Mouse (Mus musculus) left cerebral cortex, adult 11 months (tissue): Measurements from ENCODE around the gene Nmb.

ENCODE experiments used
- DNase-seq: peaks from one replicate; pipeline ENCODE4 v3.0.0; 2022; ENCODE audit warnings: low spot score

Nmb gene

DNA sequence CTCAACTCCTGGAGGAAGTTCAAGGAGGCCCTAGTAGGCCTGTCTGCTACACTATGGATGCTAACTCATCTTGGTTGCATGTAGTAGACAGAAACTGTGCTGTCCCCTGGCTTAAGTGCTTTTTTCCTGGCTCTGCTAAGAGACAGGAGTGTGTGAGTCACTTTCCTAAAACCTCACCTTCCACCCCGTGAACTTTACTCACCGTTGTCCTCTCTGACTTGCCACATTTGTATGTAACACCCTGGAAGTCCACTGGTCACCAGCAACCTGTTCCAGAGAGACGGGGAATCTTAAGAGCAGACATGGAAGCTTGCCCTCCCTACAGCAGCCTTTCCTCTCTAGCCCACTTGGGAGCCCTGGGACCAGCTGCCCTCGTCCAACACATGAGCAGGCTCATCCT is 7.2 kb downstream of the Nmb start:
- DNase-seq, result no peak

DNA sequence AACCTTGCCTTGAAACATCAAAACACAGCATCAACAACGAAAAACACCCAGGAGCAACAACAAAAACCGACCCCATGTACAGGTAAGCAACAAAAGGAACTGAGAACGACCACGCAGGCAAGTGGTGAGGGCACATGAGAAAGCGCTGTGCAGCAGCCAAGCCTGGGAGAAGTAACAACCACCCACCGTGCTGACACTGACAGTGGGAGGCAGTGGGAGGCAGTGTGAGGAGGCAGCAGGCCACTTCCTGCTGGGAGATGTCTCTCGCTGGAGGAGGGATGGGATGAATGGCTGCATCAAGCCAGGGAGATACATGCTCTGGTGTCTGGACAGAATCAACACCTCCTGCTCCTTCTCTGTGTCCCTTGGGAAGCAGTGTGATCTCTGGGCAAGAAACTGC is 7.7 kb downstream of the Nmb start:
- no peak for DNase-seq

DNA sequence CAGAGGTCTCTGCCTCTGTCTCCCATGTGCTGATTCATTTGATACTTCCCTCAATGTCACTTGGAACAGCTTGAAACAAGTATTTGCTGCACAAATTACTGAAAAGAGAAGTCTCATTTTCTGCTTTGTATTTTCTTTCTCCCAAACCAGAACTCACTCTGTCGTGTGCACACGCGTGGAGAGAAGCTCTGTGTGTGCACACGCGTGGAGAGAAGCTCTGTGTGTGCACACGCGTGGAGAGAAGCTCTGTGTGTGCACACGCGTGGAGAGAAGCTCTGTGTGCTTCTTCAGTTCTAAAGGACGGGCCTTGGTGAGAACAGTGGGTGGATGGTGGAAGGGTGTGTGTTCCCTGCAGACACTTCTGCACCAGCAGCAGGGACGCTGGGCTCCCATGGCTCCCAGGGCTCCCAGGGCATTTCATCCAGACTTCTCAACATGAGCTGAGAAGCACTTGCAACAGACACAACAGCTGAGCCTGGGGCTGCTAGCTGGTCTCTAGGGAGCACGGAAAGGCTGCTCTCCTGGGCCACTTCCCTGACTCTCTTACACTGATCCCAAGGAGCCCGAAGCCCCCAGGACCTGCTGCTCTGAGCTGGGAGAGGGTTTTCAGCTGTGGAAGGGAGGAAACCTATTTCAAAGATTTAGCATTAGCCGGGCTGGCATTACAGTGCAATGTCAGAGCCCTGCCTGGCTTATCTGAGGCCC is 9.9 kb downstream of the Nmb start:
- no peak for DNase-seq

DNA sequence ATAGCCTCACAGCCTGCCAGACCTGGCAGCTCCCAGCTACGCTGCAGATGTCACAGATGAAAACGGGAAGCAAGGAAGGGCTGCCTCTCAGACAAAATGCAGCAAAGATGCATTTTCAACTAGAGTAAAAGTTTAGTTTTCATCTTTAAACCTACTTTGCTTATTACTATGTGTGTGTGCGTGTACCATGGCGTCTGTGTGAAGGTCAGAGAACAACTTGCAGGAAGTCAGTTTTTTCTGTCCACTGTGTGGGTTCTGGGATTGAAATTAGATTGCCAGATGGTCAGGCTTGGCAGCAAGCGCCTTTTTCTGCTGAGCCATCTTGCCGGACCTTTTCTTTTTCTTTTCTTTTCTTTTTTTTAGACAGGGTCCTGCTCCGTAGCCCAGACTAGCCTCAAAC is 10.7 kb downstream of the Nmb start:
- no peak for DNase-seq

DNA sequence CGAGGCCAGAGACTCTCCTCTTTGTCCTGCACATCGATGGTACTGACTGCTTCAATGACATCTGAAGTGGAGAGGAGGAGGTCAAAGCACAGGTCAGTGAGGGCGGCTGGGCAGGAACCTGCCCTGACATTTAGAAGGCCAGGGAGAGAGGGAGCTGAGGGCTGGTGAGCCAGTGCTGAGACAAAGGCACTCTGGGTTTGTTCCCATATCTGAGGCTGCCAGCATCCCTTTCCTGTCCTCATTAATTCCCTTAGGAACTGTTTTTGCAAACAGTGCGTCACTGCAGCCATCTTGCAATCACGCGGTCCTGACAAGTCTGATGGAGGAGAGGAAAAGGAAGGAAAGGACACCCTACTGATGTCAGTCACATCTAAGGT is 11.1 kb downstream of the Nmb start:
- DNase-seq, result no peak

DNA sequence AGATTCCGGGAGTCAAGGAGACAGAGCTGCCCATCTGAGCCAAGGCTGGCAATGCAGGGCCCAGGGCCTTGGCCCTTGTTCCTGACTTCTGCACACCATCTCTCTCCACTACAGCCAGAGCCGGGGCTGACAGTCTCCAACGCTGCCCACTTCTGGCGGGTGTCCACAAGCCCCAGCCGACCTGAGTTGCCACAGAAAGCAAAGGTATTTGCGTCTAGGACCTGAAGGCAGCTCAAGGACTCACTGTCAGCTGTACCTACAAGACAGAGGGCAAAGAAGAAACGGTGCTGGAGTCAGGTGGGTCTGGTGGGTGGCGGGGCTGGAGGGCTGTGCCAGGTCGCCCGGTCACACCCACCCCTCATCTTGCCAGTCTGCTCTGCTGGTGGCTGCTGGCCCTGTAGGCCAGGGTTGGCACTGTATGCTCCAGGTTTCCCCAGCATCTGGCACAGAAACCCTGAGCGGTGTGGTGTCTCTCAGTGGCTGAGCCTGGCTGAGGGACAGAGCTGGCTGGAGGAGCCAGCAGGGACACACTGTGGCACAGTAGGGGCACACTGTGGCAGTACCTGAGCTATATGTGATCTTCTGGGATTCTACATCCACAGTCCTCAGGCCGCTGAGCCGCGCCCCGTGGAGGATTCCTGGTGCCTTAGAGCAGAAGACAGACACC is 11.7 kb downstream of the Nmb start:
- DNase-seq, result no peak

DNA sequence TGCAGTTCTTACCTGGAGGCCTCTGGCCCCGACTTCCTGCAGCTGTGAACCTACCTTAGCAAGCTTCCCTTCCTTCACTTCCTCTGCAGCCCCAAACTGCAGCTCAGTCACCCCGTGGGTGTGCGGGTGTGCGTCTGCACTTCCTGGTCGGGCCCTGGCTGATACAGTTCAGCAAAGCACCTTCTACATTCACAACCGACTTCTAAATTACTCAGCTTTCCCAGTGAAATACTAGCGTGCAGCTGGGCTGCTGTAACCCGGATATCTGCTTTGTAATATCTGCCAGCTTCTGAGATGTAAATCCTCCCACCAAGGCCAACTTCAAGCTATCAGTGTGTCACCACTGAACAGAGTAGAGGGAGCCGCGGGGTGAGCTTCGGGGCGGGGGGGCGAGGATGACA is 15.0 kb downstream of the Nmb start:
- no peak for DNase-seq

DNA sequence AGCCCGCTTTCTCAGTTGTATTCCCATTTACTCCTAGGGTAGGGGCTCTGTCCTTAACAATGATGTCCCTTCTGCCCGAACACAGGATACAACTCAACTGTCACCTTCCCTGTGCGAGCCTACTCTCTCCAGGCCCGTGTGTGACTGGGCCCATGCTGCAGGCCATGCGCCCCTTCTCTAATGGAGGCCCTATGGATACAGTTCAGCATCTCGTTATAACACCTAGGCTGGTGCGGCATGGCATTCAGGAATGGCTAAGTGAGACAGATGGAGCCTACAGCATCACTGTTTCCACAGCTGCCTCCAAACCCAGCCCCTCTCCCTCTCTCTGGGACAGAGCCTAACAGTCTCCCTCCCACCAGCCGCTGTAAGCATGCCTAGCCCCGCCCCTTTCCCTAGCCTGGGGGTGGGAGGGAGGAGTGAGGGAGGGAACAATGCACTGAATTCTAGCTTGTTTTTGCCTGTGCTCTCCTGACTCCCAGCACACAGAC is 15.8 kb downstream of the Nmb start:
- DNase-seq, result no peak

DNA sequence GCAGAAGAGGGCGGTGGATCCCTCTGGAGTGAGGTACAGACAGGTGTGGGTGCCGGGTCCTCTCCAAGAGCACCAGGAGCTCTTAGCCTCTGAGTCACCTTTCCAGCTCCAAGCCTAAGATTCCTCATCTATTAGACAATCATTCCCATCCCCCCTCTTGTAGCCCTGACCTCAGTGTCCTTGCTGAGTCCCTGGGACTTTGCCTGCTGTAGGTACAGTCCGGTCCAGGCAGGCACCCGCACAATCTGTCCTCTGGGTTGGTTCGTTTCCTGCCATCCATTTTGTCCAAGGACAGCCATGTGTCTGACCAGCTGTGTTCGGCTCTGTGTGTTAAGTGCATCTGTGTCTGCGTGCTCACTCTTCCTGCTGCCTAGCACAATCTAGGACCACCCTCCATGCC is 16.3 kb downstream of the Nmb start:
- no peak for DNase-seq

DNA sequence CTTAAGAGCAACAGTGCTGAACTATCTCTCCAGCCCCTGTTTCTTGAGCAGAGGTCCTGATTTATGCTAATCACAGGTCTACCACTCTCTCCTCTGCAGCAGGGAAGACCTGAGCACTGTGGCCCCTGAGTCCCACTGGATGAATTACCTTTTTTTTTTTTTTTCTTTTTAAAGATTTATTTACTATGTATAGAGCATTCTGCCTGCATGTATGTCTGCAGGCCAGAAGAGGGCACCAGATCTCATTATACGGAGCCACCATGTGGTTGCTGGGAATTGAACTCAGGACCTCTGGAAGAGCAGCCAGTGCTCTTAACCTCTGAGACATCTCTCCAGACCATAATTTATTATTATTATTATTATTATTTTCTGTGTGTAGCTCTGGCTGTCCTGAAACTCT is 19.2 kb downstream of the Nmb start:
- DNase-seq, result no peak

DNA sequence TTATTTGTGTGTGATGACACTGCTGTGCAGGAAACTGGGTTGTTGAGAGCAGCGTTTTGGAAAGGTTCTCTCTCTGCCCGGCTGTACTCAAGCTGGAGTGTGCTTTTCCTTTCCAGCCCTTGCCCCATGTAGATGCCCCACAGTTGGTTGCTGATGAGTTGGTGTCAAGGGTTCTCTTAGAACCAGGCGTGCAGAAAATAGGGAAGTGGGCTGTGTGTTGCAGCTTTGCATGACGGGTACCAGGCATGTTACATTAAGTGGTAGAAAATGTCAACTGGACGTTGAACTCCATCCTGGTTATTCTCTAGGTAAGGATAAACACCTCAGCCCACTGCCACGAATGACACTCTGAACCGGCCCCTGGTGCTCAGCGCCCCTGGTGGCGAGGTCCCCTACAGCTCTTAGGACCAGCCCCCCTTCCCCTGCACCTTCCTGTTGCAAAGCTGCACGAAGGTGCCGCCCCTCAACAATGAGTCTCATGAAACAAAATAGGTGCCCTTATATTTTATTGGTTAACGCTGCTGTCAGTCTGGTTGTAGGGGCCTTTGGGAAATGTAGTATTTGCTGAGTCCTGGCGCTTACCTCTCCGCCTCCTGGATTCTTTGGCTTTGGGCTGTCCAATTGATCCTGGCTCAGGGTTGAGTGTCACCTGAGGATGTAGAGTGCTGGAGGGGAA is 21.9 kb downstream of the Nmb start:
- DNase-seq, result peak; percentile 79

DNA sequence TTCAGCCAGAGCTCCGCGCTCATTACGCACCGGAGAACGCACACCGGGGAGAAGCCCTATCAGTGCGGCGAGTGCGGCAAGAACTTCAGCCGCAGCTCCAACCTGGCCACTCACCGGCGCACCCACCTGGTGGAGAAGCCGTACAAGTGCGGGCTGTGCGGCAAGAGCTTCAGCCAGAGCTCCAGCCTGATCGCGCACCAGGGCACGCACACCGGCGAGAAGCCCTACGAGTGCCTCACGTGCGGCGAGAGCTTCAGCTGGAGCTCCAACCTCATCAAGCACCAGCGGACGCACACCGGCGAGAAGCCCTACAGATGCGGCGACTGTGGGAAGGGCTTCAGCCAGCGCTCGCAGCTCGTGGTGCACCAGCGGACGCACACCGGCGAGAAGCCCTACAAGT is 29.1 kb downstream of the Nmb start:
- DNase-seq, result no peak

DNA sequence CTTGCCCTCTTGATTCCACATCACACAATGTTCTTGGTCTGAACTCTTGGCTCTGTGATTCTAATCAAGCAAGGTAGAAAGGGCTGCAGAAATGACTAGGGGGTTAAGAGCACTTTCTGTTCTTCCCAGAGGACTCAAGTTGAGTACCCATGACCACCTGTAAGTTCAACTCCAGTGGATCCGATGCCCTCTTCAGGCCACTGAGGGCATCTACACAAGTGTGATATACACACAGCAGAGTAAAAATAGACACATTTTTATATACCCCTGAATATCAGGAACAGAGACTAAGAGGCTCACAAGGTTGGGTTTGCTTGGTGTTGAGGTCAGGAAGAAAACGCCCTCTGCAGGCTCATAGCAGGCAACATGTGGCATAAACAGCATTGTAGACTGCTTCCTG is 31.2 kb downstream of the Nmb start:
- no peak for DNase-seq

DNA sequence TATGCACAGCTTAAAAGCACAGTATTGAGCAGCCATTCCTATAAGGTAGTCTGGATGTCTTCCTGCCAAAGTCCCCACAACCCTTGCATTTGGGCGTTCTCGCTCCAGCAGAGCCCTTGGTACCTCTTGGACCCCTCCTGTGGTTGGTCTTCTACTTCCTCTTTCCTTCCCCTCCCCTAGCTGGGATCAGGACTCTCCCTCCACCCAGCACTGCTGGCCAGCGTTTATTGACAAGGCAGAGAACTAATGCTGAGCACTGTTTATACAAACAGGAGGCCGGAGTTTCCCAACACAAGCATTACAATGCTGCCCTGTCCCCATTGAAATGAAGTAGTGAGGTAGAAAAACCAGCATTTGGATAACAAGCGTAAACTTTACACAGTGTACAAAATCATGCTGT is 31.8 kb downstream of the Nmb start:
- no peak for DNase-seq

DNA sequence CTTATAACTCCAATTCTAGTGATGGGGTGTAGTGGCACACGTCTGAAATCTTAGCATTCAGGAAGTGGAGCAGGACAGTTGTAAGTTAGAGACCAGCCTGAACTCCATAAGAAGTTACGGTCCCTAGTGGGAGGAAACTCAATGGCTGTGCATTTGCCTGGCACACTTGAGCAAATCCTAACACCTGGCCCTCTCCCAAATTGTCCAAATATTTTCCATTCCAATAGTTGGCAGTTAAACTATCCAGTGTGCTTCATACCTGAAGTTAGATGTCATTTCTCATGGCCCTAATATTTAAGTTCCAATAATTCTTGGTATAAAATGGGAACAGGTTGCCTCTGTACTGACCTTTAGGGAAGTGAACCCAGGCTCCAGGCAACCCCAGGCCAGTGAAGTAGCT is 36.2 kb downstream of the Nmb start:
- DNase-seq, result no peak

DNA sequence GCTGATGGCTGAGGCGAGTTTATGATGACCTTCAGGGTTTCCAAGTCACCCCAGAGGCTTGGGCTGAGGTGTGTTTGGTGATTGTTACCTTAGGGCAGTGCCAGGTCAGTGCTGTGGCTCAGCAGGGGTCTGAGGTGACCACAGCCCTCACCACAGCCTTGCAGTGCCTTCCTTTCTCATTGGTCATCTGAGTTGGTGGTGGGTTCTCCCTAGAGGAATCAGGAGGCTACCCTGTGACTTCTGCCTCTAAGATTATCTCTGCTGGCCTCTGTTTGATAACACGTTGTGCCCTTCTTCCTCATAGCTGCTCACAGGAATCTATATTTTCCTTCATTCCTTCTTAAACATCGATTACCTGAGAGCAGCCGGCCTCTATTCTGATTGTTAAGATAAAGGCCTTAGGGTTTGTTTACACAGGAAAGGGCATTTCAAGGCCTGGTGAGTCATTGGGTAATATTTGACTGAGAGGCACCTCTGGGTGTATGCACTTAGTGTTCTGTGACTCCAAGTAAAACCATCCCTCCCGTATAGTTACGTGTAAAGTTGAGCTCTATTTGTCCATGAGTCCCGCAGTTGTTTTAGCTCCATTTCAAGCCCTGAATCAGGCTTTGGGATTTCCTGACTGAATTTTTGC is 38.2 kb downstream of the Nmb start:
- DNase-seq, result no peak

DNA sequence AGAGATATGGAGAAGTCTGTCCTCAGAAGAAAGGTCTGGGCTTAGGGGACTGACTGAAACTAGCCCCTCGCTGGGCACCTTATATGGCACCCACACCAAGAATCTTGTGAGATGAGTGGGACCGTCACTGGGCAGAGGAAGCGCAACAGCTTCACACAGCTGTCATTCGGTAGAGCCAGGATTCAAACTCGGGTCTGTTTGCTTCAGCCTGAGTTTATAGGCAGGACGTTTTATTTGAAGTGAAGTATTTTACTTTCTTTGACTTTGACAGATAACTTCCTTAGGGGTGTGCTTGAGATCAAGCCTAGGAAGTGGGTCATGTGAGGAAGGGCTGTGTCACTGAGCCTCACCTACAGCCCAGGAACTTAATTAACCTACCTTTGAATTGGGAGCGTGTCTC is 39.4 kb downstream of the Nmb start:
- no peak for DNase-seq

DNA sequence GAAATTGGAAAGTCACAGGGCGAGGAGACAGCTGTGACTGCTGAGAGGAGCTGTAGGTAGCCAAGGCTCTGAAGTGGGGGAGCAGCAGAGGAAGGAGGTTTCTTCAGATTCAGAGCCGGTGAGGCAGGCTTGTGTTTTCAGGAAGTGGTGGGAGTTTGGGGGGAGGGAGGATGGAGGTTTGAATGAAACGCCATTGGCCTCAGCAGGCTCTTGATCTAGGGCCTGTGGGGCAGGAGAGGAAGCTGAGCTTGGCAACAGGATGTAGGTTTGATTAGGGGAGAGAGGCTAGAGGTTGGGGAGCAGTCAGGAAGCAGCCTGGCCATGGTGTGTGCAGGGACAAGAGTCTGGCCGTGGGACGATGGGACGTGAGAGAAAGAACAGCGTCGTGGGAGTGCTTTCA is 40.0 kb downstream of the Nmb start:
- DNase-seq, result no peak

DNA sequence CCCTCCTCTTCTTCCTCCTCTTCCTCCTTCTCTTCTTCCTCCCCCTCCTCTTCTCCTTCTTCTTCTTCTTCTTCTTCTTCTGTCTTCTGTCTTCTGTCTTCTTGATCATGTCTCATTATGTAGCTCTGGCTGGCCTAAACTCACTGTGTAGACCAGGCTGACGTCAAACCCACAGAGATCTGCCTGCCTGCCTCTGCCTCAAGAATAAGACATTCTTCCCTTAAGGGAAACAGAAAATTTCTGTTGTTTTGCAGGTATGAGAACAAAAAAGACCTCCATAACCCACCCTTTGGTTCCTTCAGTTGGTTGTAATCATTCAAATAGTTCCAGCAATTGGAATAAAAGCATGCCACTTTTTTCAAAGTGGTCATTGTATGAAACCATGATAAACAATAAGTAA is 40.7 kb downstream of the Nmb start:
- no peak for DNase-seq

DNA sequence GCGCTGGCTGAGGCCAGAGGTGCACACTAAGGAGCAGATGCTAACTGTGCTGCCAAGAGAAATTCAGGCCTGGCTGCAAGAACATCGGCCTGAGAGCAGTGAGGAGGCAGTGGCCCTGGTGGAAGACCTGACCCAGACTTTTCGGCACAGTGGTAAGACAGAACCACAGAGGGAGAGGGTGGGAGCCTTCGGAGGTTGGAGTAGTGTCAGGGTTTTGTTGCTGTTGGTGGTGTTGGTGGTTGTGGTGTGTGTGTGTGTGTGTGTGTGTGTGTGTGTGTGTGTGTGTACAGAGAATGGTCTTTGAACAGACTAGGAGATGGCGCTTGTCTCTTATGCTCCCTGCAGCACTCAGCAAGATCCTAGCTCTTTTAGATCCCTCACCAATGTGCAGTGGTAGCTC is 41.4 kb downstream of the Nmb start:
- DNase-seq, result no peak

DNA sequence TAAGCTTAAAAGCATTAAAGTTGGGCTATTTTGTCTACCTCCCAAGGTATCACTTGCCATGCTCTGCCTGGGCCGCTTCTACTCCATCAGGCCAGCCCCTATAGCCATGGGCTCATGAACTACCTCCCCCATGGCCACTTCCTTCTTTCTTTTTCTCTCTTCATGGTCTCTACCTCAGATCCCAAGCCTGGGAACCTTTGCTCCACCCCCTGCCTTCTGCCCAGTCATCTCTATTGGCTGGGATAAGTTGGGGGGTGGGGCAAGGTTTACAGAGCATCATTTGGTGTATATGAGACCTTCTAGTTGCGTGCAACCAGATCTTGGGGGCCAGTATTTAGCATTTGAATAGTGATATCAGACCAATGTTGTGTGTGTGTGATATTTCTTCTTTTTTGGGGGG is 42.4 kb downstream of the Nmb start:
- no peak for DNase-seq

DNA sequence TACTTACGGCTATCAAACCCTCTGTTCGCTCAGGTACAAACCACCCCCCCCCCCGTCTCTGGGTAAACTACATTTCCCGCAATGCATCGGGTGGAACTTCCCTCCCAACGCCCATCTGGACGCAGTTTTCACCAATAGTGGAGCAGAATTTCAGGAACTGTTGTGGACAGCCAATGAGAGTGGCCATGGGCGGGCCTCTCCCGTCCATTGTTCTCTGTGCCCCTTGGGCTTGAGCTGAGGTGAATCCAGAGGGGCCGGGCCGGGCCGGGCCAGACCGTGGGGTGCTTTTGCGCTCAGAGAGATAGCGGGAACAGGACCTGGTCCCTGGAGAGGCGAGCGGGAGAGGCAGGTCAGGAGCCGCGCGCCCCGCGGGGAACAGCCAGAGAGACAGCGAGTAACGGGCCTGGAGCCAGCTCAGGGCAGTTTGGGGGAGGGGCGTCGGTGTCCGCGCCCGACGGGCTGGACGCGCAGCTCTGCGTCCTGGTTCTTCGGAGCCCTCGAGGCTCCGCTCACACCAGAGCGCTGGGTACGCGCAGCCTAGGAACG is 44.1 kb downstream of the Nmb start, which contains the start of gene Zscan2:
Gene Zscan2 (plus strand): TSS at position 192 of the 546 bp plus-strand sequence.
- DNase-seq, result peak; percentile 89

DNA sequence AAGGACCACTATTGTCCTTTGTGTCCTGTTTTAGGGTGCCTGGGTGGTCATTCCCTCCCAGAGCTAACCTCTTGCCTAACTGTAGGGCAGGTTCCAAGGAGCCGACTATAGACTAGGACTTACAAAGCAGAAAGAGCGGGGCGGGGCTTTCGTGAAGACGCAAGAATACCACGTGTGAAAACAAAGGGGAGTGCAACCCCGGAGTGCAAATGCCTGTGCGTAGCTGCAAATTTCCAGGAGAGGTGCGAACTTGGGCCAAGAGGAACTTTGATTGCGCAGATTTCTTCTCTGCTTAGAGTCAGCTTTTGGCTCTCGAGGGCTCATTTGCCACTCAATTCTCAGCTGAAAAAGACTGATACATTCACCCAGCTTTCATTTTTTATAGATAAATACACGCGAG is 44.6 kb downstream of the Nmb start:
- no peak for DNase-seq
